Mouse (Mus musculus): ENCODE data around the gene Gm4884. TPM values are rescaled to one million over a fixed set of nuclear protein-coding genes. Genes with fewer than 3 reads are reported as not detected.
"Not testable (repeated sequence)": the region's sequence is repeated elsewhere in the genome, so short reads cannot be mapped to it uniquely, and the experiment has no call there.

Gm4884 gene
- not detected in 2 replicates for polyA plus RNA-seq (2015; fragmentation: Nextera tagmentation; extraction: Ambion mirVana)

DNA sequence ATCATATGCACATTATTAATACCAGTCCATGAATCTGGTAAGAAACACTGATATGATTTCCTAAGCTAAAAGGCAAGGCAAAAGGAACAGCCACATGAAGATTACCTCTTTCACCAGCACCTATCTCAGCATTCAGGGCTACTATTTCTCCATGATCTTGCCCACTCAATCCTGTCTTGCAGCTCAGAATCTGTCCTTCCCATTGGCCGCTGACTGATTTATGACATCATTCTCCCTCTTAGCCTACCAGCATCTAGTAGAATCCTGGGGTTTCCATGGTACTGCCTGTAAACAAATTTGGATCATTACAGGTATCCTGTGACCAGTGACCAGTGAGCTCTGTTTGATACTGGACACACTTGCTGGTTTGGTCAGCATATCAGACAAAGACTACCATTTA lies at the start of gene Gm4884:
Gene Gm4884, plus strand, starts transcription at position 301 of the 400 bp plus-strand sequence.
- not testable (repeated sequence) for H3K27me3 ChIP-seq; H3K4me1 ChIP-seq (replicated peaks); ATAC-seq (ENCODE audit: low FRiP score, low read depth); H3K27ac ChIP-seq (replicated peaks); H3K9ac ChIP-seq; H3K9me3 ChIP-seq; H3K4me3 ChIP-seq; H3K4me2 ChIP-seq; H3K36me3 ChIP-seq
- WGBS, result 93% methylated on average over 1 of the region's 1 CpGs

DNA sequence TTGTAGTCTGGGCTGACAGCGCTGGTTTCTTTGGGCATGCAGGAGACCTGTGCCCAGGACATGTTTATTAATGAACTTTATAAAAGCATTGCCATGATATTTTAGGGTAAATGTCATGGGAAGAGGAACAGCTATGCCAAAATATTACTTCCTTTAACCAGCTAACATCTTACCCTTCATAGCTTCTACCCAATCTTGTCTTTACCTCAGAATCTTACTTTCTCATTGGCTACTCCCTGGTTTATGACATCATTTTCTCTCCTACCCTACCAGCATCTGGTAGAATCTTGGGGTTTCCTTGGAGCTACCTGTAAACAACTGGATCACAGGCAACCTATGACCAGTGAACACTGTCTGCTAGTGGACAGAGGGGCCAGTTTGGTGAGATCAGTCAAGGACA lies 45.3 kb upstream of the Gm4884 start, which contains the start of gene 4930433I11Rik:
Gene 4930433I11Rik, plus strand, starts transcription at position 301 of the 400 bp plus-strand sequence.
- Histone ChIP-seq H3K4me2 (no peak within 1 kb of the TSS), H3K9ac (no peak within 1 kb of the TSS), H3K27me3 (no peaks in the 10 kb centered on the region), H3K4me1 (replicated peaks) (no peaks in the 10 kb centered on the region), H3K9me3 (no peaks in the 10 kb centered on the region), H3K27ac (replicated peaks) (no peak within 1 kb of the TSS), H3K36me3 (no peaks in the 10 kb centered on the region), H3K4me3 (no peak within 1 kb of the TSS)
- 85% methylated on average over 1 of the region's 1 CpGs for WGBS
- no peak for ATAC-seq (ENCODE audit: low FRiP score, low read depth)

DNA sequence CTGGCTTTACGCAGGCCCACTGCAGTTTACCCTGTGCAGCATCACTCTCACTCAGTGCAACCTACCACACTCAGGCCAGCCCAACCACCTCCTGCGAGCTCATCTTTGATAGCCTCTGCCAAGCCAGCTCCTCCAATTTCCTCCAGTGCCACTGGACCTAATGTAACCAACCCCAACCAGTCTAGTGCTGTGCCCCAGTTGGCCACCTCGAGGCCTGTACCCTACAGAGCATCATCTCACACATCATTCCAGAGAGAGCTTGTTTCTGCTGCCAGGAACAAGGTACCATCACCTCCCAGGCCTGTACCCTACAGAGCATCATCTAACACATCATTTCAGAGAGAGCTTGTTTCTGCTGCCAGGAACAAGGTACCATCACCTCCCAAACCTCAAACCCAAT lies 11.5 kb downstream of the Gm4884 start:
- H3K4me3 ChIP-seq; H3K4me1 ChIP-seq (replicated peaks); H3K27ac ChIP-seq (replicated peaks); H3K36me3 ChIP-seq; H3K9me3 ChIP-seq; H3K27me3 ChIP-seq; H3K9ac ChIP-seq; H3K4me2 ChIP-seq; ATAC-seq (ENCODE audit: low FRiP score, low read depth): not testable (repeated sequence)
- WGBS, result 71% methylated on average over 3 of the region's 3 CpGs

Other genes with a start within 250 kb of the Gm4884 start
- 32.6 and 34.3 TPM in 2 replicates for gene Vstm2b, start 134.4 kb upstream of the Gm4884 start, polyA plus RNA-seq (2015; fragmentation: Nextera tagmentation; extraction: Ambion mirVana)
- gene 4930433I11Rik, start 45.2 kb upstream of the Gm4884 start, polyA plus RNA-seq (2015; fragmentation: Nextera tagmentation; extraction: Ambion mirVana), result not detected in 2 replicates
- not detected in 2 replicates for gene Gm5592, start 121.1 kb downstream of the Gm4884 start, polyA plus RNA-seq (2015; fragmentation: Nextera tagmentation; extraction: Ambion mirVana)

Measured in hindbrain, embryonic 15.5 days (tissue).